Mouse (Mus musculus) cerebellum, postnatal 4 days (tissue): ENCODE measurements around the gene Apol9a.

Source experiments
- DNase-seq, 2 experiments: peaks; one replicate each; pipeline ENCODE4 v3.0.0; 2022; ENCODE audit warnings: low spot score in 2 of 2, mixed read lengths in 1 of 2

Apol9a gene

DNA sequence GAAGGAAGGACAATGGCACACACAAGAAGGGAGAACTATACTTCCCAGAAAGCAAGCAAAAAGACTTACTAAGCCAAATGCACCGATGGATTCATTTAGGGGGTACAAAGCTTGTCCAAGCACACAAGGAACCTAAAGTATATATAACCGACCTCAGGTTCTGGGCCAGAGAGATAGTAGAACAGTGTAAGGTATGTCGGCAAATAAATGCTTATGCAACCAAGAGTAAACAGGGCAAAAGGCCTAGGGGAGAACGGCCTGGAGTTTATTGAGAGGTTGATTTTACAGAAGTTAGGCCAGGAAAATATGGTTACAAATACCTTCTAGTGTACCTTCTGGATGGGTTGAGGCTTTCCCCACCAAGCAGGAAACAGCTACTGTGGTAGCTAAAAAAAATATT lies 33.5 kb downstream of the Apol9a start:
- DNase-seq, result no peak

DNA sequence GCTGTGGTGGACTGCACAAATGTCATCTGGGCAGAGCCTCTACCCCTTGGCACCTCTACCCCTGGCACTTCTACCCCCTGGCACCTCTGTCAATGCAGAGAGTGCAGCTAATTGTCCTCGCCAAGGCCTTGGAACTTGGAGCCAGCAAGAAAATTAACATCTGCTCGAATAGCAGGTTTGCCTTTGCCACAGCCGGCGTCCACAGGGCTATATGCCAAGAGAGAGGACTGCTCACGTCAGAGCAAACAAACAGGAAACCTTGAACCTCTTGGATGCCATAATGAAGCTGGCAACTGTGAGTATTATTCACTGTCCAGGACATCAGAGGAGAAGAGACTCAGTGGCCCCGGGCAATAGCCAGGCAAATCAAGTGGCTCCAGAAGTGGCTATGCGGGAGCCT lies 34.0 kb downstream of the Apol9a start:
- DNase-seq, result peak in 1 of 2 experiments; percentile 52

DNA sequence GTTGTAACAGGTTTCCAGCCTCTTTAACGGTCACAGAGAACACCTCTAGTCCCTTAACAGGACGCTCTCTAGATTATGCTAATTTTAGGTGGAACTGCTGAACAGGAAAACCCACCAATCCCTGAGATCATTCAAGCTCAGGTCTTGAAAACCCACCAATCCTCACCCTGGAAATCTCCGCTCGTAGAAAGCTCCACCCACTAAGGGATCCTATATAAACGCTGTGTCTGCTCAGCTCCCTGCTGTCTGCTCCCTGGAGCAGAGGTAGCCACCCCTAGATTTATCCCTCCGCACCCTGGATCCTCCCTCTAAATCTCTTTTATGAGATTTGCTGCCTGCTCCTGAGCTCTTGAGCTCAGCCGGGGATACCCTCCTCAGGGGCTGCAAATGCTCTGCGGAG lies 40.3 kb downstream of the Apol9a start:
- DNase-seq, result no peak

DNA sequence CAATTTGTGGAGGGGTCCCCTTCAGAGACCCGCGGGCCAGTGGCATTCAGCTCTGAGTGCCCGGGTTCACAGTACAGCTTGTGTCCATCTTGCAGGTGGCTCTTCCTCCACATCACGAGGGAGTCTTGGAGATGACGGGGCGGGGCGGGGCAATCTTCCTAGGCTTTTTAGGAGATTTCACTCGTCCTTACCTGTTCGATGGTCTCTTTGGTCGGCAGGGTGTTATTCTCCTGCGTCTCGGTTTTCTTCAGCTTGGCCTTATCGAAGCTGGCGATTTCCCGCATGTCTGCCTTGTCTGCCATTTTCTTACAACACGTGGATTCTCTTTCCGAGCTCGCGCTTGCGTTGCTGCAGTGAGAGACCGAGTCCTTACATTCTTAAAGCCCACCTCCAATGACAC lies 41.0 kb downstream of the Apol9a start:
- no peak for DNase-seq

DNA sequence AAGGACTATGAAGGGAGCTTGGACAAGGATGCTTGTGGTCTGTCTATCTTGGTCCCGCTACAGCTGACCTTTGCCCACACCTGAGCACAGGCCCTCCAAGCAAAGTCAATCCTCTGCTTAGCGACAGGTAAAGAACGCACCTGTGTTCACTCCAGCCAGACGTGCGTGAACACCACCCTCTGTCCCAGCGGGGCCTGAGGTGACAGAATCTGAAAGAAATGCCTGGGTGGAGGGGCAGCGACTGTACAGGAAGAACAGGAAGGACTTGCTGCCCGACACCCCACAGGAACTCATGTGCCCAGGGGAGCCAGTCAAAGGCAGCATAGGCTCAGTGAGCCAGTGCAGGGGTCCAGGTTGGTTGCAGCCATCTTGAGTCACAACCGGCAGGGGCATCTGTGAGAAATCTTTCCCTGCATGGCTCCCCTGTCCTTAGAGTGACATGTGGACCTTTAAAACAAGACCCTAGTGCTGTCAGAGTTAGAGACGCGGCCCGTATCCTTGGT lies 42.1 kb downstream of the Apol9a start:
- no peak for DNase-seq

DNA sequence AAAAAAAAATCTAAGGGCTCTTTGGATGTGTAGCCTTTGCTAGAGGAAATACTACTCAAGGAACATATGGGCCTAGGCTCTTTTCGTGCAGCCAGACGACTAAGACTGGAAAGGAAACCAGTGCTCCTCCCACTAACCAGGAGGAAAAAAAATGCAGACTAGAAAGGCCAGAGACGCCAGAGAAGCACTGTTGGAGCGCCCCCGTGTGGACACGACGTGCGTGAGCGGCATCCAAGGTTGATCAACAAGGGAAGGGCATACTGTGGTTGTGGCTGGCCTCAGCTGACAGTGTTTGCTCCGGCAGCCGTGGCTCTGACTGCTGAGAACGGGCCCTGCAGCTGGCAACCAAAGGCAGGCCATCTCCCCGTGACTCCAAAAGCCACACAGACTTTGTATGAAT lies 42.8 kb downstream of the Apol9a start:
- DNase-seq, result peak; percentile 96 to 98

DNA sequence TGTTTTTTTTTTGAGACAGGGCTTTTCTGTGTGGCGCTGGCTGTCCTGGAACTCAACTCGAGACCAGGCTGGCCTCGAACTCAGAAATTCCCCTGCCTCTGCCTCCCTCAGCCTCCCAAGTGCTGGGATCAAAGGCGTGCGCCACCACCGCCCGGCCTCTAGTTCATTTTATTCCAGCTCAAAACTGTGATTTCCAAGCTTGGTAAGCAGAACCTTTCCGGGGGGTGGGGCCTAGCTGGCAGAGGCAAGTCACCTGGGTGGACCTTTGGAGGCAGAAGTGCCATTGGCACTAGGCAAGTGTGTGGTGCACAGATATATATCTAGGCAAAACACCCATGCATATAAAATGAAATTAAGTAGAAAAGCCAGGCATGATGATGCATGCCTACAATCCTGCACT lies 43.4 kb downstream of the Apol9a start:
- DNase-seq, result no peak

DNA sequence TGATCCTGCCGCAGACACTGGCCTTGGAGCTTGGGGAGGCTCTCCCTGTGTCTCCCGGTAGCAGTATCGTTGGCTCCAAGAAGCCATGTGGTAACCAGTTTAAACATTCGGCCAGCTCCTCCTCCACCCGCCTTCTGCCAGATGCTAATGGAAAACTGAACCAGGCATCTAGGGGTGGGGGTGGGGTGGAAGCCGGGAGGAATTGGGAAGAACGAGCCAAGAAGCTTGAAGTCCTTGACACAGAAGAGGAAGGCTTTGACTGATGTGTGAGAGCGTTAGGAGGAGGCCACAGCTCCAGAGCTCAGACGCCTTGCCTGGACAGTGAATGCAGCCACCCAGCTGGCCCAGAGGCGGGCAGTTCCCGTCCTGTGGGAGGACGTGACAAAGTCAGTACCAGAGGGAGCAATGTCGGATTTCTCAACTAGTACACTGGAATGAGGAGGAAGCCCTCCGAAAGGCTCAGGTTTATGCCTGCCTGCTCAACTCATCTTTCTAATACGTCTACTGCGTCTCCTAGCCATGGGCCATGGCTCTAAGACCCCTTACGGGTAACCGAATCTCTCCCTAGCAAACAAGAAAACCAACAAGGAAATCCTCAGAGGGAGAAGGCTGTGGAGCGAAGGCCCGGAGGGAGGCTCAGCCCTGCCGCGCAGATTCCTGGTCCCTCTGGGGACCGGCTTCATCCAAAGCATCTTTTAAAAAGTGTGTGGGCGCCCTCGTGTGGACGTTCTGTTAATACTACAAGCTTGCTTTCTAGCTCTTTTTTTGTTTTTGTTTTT lies 44.0 kb downstream of the Apol9a start:
- peak; percentile 61 to 84 for DNase-seq

DNA sequence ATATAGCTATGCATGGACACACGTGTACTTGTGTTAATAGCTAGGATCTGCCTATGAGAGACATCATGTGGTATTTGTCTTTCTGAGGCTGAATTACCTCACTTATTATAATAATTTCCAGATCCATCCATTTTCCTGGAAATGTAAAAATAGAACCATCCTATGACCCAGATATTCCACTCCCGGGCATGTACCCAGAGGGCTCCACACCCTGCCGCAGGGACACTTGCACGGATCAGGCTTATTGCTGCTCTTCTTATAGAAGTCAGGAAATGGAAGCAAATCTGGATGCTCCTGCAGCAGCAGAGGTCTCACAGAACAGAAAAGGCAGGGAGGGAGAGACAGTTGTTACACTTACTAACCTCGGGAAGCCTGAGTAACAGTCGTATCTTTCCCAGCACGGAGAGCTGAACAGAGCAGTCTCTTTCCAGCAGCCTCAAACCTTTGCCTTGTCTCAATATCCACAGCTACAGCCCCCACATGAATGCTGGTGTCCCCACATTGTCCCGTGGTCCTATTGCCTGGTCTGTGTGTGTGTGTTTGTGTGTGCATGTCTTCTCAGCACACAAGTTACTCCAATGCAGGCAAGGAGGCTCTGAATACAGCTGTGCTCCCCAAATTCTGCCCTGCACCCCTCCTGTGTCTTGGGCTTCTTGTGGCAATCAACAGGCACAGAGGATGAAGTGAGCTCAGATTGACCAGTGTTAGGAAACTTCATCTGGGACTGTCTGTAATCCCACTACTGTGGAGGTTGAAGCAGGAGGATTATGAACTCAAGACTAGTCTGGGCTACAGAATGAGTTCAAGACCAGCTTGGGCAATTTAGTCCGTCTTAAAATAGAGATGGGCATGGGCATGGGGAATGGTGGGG lies 45.0 kb downstream of the Apol9a start:
- DNase-seq, result no peak

DNA sequence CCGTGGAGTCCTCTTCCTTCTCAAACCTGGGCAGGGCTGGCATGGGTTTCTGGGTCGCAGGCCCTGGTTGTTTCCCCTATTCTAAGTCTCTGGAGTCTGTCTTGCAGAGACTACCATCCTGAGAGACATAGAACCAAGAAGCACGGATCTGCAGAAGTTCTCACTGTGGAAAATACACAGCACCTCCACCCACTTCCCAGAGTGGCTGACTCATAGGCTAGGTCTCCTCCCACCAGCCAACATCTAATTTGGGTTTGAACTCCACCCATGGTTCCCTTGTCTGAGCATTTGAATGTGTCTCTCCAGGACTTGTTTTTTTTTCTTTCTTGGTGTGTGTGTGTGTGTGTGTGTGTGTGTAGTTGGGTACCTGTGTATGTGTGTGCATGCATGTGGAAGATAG lies 46.9 kb downstream of the Apol9a start:
- DNase-seq, result no peak

DNA sequence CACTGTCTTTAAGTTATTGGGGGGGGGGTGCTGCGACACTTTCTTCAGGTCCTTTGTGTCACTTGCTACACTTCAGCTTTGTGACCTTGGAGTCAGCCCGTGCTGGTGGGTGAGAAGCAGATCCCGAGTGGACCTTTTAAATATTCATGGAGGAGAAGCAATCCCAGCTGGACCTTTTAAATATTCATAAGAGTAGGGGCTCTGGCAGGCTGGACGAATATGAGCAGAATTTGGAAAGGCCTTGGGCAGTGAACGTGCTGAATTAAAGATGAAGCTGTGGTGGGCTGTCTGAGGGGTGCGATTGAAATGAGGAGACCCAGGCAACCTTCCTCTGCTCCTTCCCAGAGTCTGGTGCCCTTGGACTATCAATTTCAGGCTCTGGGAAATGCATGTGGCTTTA lies 47.4 kb downstream of the Apol9a start:
- DNase-seq, result no peak

DNA sequence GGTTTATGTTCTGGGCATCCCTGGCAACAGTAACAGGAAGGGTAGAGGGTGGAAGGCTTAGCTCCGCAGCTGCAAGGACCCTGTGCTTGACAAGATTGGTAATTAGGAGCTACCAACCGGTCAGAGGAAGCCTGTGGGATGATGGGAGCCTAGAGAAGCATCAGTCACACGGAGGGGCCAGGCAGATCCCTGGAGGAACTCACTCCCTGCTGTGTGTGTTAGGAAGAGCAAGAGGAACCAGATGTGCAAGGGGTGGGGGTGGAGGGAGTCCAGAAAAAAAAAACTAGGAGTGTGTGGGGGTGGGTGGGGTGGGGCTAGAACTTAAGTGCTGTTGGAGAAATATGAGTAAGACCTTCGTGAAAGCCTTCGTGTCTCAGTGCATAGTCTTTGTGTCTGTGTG lies 48.0 kb downstream of the Apol9a start:
- DNase-seq, result no peak

DNA sequence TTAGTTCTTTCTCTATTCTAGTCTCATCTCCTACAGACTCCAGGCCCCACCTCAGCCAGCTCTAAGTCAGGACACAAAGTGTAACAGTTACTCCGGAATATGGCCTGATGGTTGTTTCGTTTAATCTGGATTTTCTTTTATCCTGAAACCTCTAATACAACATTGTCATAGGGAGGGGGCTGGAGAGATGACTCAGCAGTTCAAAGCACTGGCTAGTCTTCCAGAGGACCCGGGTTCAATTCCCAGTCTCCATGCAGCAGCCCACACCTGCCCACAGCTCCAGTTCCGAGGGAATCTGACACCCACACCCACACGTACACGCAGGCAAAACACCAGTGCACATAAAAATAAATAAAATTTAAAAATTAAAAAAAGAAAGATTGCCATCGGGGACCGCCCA lies 51.0 kb downstream of the Apol9a start:
- DNase-seq, result no peak

DNA sequence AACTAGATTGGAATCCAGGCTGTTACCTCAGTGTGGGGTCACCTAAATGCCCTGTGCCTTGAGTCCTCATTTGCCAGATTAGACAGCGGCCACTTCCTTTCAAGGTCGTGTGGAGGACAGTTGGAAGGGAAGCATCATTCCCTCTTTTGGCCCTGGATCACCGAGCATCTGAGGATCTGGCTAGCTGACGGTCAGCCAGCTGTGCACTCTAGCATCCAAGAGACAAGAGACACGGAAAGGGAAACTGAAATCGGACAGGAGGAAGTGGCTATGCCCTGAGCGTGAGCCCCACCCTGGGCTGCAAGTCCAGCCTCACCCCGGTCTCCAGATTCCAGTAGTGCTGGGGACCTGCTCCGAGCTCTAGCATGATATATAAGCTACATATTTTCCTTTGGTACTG lies 51.4 kb downstream of the Apol9a start:
- no peak for DNase-seq

DNA sequence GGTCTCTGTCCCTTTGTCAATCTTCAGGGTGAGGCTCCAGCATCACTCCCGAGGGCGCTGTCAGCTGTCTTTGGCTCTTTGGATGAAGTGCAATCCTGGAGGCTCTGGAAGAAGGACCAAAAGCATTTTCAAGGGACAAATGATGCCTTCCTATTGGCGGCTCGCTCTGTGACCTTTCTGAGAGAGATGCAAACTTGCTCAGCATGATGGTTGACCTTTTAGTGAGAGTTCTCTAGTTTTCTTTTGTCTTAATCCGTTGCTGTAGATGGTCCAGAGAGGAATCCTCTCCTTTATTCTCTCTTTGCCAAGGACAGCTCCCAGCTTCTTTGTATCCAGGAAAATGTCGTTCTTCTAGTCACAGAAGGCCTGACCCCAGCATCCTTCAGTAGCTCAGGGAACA lies 51.9 kb downstream of the Apol9a start:
- no peak for DNase-seq

DNA sequence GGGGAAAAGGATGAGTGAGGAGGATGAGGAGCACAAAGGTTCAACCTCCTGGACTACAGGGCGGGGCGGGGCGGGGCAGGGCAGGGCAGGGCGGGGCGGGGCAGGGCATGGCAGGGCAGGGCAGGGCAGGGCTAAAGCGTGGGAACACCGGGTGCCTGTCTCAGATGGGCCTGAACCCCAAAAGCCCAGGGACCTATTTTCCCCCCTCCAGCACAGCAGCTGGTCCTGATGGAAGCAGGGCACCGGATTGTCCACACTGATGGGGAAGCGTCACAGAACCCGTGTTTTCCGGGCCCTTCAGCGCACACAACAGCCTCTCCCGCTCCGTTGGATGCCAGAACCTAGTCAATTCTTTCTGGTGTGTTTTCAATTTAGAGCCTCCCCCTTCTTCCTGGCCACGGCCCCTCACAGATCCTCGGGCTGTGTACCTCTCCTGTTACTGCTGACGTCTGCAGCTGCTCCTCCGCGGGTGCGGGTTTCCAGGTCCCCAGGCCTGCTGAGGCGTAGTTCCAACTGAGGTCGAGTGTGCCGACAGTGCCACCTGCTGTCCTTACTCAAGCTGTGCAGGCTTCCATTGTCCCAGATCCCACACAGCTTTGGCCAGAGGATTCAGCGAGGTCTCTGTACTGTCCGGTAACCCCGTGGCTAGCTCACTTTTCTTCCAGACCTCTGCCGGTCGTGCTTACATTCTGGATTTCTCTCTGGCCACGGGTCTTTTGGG lies 52.5 kb downstream of the Apol9a start:
- peak; percentile 73 to 89 for DNase-seq

DNA sequence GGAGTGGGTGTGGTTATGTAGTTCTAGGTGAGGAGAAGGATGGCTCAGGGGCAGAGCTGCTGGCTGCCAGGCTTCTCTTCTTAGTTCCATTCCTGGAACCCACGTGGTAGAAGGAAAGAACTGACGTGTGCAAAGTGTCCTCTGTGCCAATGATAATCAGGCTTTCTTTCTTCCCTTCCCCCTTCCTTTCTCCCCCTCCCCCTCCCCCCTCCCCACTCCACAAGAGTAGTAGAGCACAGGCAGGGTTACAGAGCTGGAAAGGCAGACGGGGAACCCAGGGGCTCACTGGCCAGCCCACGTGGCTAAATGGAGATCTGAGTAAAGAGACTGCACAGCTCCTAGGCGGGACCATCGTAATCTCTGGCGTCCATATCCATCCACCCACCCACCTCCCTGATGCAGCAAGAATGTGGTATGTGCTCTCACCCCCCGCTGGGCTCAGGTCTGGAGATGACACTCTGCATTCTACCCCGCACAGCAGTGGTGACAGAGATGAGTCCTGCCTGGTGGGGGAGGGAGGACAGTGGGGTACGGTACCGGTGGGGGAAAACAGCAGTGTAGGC lies 54.6 kb downstream of the Apol9a start:
- no peak for DNase-seq

DNA sequence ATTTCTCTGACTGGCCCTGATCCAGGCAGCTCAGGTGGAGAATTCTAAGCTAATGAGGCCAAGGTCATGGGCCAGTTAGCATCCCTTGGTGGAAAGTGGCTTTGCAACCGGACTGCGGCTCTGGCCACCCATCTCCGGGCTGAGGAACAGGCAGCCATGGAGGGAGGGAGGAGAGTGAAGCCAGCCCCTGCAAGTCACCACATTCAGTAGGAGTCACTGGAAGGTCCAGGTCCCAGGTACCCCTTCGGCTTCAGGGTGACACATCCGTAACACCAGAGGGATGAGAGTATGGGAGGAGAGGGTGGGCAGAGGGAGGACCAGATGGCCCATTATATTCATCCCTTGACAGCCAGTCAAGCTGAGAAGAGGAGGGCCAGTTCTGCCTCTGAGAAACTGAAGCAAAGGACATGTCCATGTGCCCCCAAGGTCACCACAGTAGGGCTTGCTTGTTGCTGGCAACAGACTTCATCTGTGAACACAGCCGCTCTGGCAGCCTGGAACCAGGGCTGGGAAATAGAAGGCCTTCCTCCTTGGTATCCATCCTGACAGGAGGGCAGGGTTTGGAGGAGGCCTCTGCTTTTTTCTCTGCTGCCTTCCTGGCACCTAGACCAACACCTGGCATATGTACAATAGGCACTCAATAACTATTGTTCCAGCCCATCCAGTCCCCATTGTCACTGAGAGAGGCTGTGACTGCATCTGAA lies 55.9 kb downstream of the Apol9a start:
- DNase-seq, result peak in 1 of 2 experiments; percentile 52

DNA sequence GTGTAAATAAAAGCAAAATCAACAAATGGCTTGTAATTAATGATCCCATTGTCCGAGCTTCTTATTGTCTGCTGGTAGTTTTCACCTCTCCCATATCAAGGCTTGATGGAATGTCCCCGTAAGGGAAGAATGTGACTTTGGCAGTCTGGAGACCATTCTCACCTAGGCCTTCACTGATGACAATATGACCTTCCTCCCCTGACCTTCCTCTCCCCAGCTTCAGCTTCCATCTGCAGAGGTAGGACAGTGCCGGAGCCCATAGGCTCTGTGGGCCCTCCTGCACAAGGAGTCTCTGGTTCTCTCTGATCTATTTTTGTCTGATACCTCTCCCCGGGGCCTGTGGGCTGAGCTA lies 56.5 kb downstream of the Apol9a start:
- no peak for DNase-seq
